Mouse (Mus musculus) liver, embryonic 14.5 days (tissue): ENCODE measurements around the gene Ghr. TPM values are rescaled to one million over a fixed set of nuclear protein-coding genes. Genes with fewer than 3 reads are reported as not detected.

Source experiments
- ATAC-seq: fragments of 200-750 bp; cut with Nextera tagmentation; 2 replicates; pipeline ENCODE4 v1.8.0; 2017; ENCODE audit warnings: moderate number of reproducible peaks, mild to moderate bottlenecking, moderate library complexity; ENCODE audit not compliant: insufficient read depth
- DNase-seq, 3 experiments: peaks; one replicate each; pipeline ENCODE4 v3.0.0-alpha.2; 2012 to 2013; ENCODE audit warnings: low read depth in 3 of 3, low spot score in 3 of 3
- H3K27ac ChIP-seq: fragments of 300-500 bp; sonication (generic); 2 replicates; pipeline ENCODE4 v1.5.1; 2014; ENCODE audit warnings: moderate library complexity, mild to moderate bottlenecking, control low read depth, inconsistent platforms
- H3K27me3 ChIP-seq: fragments of 300-500 bp; sonication (generic); 2 replicates; pipeline ENCODE4 v1.6.1; 2014; ENCODE audit warnings: mild to moderate bottlenecking, low read length, moderate library complexity; ENCODE audit not compliant: control insufficient read depth, insufficient read depth
- H3K36me3 ChIP-seq: fragments of 300-500 bp; sonication (generic); replicated peaks from 2 replicates; pipeline ENCODE4 v1.6.1; 2014; ENCODE audit warnings: low read depth; ENCODE audit not compliant: control insufficient read depth, insufficient read depth
- H3K4me1 ChIP-seq, 2 experiments: fragments of 200-500 bp in 1 of 2; fragments of 300-500 bp in 1 of 2; sonication (generic) in 1 of 2; replicated peaks; 2 replicates each; pipeline ENCODE4 v1.6.1; 2012 to 2014; ENCODE audit warnings: antibody characterized with exemption in 1 of 2, inconsistent platforms in 1 of 2, low read length in 1 of 2; ENCODE audit not compliant: control insufficient read depth in 2 of 2, insufficient read depth in 2 of 2
- H3K4me2 ChIP-seq: fragments of 300-500 bp; sonication (generic); 2 replicates; pipeline ENCODE4 v1.6.1; 2014; ENCODE audit warnings: low read depth, mild to moderate bottlenecking, control low read depth, moderate library complexity
- H3K4me3 ChIP-seq, 2 experiments: fragments of 200-500 bp in 1 of 2; fragments of 300-500 bp in 1 of 2; sonication (generic) in 1 of 2; 2 replicates each; pipeline ENCODE4 v1.5.1; 2012 to 2014; ENCODE audit warnings: low read depth in 2 of 2, low read length in 2 of 2, mild to moderate bottlenecking in 2 of 2, control low read depth in 1 of 2, inconsistent platforms in 1 of 2, moderate library complexity in 1 of 2; ENCODE audit not compliant: insufficient read depth in 1 of 2
- H3K9ac ChIP-seq: fragments of 300-500 bp; sonication (generic); replicated peaks from 2 replicates; pipeline ENCODE4 v1.6.1; 2014; ENCODE audit warnings: mild to moderate bottlenecking, control low read depth, moderate library complexity
- H3K9me3 ChIP-seq: fragments of 300-500 bp; sonication (generic); 2 replicates; pipeline ENCODE4 v1.6.1; 2016; ENCODE audit warnings: low read length, mixed read lengths; ENCODE audit not compliant: control insufficient read depth
- CTCF ChIP-seq: IDR thresholded peaks from 2 replicates; pipeline ENCODE4 v1.5.1; 2016; ENCODE audit warnings: antibody characterized with exemption, low read depth, control low read depth
- EP300 ChIP-seq: IDR thresholded peaks from 2 replicates; pipeline ENCODE4 v1.6.1; 2016; ENCODE audit warnings: antibody characterized with exemption, low read depth
- WGBS: fragments of 180-500 bp; shearing (Covaris S2); extraction: QIAGEN DNeasy Blood & Tissue Kit; methylation state at CpG from one replicate; pipeline ENCODE4 v1.1.7; 2014; ENCODE audit not compliant: insufficient replicate concordance; 5-methylcytosine and 5-hydroxymethylcytosine counted together
- polyA plus RNA-seq, 2 experiments: library from polyadenylated mRNA; depleted of rRNA in 1 of 2; stranded (reverse) in 1 of 2; unstranded in 1 of 2; fragments of >200 nt; fragmentation: Nextera tagmentation in 1 of 2; extraction: Ambion mirVana in 1 of 2; gene quantifications; 2 replicates each; pipeline versions ENCODE4 v1.2.1 to v1.2.3; 2012 to 2014

Ghr gene
- polyA plus RNA-seq, 2 experiments = 6.9 to 18.3 TPM

DNA sequence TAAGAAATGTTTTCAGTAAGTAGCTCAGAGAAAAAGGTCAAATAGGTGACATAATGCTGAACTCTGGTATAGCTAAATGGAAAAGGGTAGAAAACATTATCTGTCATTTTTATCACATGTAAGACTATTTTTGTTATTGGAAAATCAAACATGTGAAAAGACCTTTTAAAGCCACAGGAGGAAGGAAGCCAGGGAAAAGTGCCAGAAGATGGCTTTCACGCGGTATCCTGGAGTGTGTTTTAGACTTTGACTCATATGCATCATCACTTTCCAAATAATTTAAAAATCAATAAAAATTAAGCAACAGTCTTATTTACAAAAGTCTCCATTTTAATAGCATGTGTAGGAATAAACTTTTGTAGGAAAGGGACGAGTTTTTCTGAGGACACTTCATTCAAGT is 24.7 kb upstream of the Ghr start:
- DNase-seq (no peak), ATAC-seq (no peak)
- TF ChIP-seq EP300 (no peak), CTCF (no peak)
- no peak overlapping the region for H3K9ac ChIP-seq
- H3K4me2 ChIP-seq = no peak overlapping the region
- H3K27me3 ChIP-seq = no peaks in the 10 kb centered on the region
- H3K27ac ChIP-seq = no peak overlapping the region
- H3K4me3 ChIP-seq = no peak overlapping the region
- no peaks in the 10 kb centered on the region for H3K9me3 ChIP-seq
- no peaks in the 10 kb centered on the region for H3K4me1 ChIP-seq
- WGBS = 59% methylated on average over 3 of the region's 3 CpGs
- H3K36me3 ChIP-seq = no peaks in the 10 kb centered on the region

DNA sequence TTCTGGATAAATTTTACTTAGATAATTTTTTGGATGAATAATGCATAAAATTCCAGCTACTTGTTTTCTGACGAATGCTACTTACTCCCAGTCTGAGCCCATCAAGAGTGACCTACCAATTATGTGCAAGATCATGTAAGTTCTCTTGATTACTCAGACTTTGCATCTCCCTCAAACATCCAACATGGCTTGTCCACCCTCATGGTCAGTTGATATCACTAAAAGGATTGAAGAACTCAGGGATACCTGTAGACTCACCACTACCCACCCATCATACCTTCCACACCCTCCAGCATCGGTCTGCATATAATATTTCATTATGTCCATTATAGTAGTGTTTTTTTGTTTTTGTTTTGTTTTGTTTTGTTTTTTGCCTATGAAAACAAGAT is 18.8 kb upstream of the Ghr start:
- no peak for ATAC-seq
- 59% methylated on average over 2 of the region's 2 CpGs for whole genome bisulfite sequencing

DNA sequence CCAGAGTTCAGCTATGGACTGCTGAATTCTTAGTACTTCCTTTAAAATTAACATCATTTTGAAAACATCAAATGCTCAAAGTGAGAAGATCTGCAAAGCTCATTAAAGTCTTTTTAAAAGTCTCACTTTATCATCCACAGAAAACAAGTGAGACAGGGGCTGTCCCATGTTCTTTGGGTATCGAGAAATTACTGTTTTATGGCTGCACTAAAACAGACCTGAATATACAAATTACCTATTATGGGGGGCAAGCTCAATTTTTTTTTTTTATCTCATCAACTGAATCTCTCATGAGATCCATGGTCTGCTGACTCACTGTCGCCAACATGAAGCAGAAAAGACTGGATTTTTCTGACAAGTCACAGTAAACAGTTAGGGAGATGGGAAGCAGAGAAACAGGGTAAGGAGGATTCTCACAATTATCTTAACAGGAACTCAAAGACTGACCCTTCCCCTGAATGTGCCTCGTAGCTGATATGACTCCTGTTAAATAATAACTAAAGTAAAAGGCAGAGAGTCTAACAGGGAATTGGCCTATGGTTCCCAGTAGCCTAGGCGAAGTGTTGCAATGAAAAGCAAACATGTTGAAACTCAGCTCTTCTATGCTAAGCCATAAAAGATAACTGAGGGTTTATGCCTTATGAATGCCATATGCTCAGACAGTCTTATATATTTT is 18.3 kb upstream of the Ghr start:
- H3K36me3 ChIP-seq = no peaks in the 10 kb centered on the region
- no peaks in the 10 kb centered on the region for H3K27me3 ChIP-seq
- H3K27ac ChIP-seq = no peak overlapping the region
- ATAC-seq (peak; percentile 35; the same call in 1 of the 2 replicates), DNase-seq (peak in 1 of 3 experiments; percentile 7)
- no peak overlapping the region for H3K9ac ChIP-seq
- H3K4me1 ChIP-seq = no peaks in the 10 kb centered on the region
- WGBS = 34% methylated on average over 4 of the region's 4 CpGs
- TF ChIP-seq CTCF = no peak
- TF ChIP-seq EP300 = no peak
- H3K4me2 ChIP-seq = no peak overlapping the region
- H3K9me3 ChIP-seq = no peaks in the 10 kb centered on the region
- no peak overlapping the region for H3K4me3 ChIP-seq

More for the DNA sequence above, 18.8 kb upstream of the Ghr start:
- Histone ChIP-seq H3K27ac (no peak overlapping the region), H3K4me3 (no peak overlapping the region), H3K36me3 (no peaks in the 10 kb centered on the region), H3K27me3 (no peaks in the 10 kb centered on the region), H3K4me2 (no peak overlapping the region), H3K9me3 (no peaks in the 10 kb centered on the region), H3K4me1 (no peaks in the 10 kb centered on the region), H3K9ac (no peak overlapping the region)
- no peak for DNase-seq
- no peak for TF ChIP-seq CTCF
- no peak for TF ChIP-seq EP300

DNA sequence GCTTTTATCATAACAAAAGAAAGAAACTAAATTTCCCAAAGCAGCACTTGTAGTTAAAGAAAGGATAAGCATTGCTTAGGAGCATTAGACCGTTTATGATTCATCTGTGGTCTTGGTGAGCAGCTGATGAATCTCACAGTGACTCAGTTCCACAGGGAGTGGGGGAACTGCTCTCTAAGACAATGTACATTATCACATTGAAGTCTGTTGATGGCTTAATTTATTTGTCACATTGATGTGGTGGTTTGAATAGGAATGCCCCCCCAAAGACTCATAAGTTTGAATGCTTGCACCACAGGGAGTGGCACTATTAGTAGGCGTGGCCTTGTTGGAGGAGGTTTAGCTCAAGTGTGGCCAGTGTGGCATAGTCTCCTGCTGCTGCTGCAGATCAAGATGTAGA is 4.6 kb upstream of the Ghr start:
- H3K27me3 ChIP-seq = no peaks in the 10 kb centered on the region
- H3K4me1 ChIP-seq = peaks cover 0 to 5% of the 10 kb centered on the region in 2 experiments; a peak in 1 of 4 replicates
- H3K4me3 ChIP-seq = no peak overlapping the region
- TF ChIP-seq EP300 (no peak), CTCF (no peak)
- H3K4me2 ChIP-seq = no peak overlapping the region
- H3K36me3 ChIP-seq = no peaks in the 10 kb centered on the region
- no peak overlapping the region for H3K27ac ChIP-seq
- ATAC-seq = no peak
- H3K9ac ChIP-seq = no peak overlapping the region
- WGBS = 46% methylated on average over 2 of the region's 2 CpGs
- no peaks in the 10 kb centered on the region for H3K9me3 ChIP-seq
- DNase-seq = no peak

DNA sequence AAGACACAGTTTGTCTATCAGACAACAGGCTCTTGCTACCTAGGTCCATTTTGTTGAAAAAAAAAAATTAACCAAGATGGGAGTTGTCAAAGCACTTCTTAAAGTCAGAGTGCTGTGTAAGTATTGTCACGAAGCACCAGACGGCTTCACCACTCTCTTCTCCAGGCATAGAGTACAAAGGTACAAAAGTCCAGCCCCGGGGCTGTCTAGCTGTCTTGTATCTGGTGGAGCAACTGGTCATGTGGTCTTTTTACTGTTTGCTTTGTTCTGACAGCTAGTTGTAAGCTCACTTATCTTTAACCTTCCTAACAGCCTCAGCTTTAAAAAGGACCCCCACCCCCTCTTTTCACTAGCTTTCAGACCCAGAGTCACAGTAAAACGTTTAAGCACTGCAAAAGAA is 1.1 kb upstream of the Ghr start:
- 32% methylated on average over 4 of the region's 4 CpGs for WGBS
- Histone ChIP-seq H3K36me3 (no peaks in the 10 kb centered on the region), H3K4me2 (no peak overlapping the region), H3K4me3 (no peak overlapping the region), H3K4me1 (peaks cover 0 to 6% of the 10 kb centered on the region in 2 experiments; a peak in 1 of 4 replicates), H3K27me3 (no peaks in the 10 kb centered on the region), H3K9me3 (no peaks in the 10 kb centered on the region), H3K9ac (no peak overlapping the region), H3K27ac (no peak overlapping the region)
- DNase-seq (peak in 2 of 3 experiments; percentile 9 to 32), ATAC-seq (no peak)
- TF ChIP-seq CTCF (no peak), EP300 (no peak)
